Comparison of ENCODE assay signal across 9 mouse cellular contexts in the genomic region with DNA sequence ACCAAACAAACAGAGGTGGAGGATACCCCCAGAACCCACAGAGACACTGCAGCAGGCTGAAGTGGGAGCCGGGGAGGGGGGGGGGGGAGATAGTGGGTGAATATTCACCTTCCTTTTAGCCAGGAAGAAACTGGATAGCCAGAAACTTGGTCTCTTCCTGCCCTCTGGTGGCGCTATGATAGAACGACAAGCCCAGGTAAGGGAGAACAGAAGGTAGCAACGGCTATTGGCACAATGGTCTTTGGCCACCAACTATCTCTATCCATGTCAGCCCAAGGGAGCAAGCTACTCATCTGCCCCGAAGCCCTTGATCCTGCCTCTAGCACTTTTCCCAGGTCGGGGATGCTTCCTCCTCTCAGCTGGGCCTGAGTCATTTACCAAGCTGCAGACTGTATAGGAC. TPM values are rescaled to one million over a fixed set of nuclear protein-coding genes. Genes with fewer than 3 reads are reported as not detected.
A peak's percentile ranks its signal among the peaks of the same experiment; 100 is the strongest.
DNase-seq lines count a peak whose midpoint lies in the region; ATAC-seq and TF ChIP-seq lines count a peak whose summit lies in the region.
"Had no signal": no experiment of that assay in that cellular context is flagged by ENCODE, and none has a peak within 500 bp of the region (broad histone marks: within the 10 kb centered on the region; RNA-seq: fewer than 3 reads in every experiment).

No protein-coding gene starts in this region.

- no peak overlapping the region for H3K9ac ChIP-seq in neural tube, embryonic 11.5 days (ENCODE audit: low read length)
- H3K9ac ChIP-seq in neural tube, embryonic 15.5 days (replicated peaks) = no peak overlapping the region
- H3K9ac ChIP-seq in kidney, postnatal 0 days (ENCODE audit: low read depth, low read length) = no peak overlapping the region

- peak; percentile 51 for DNase-seq in adrenal gland, postnatal 14 days
- no peak for DNase-seq in adrenal gland, adult 8-10 months
- peak; percentile 51 for DNase-seq in neural tube, embryonic 11.5 days (ENCODE audit: low spot score)
- DNase-seq in cerebellum, postnatal 10 days = peak; percentile 74 to 79
- DNase-seq in kidney, postnatal 0 days (ENCODE audit: low spot score) = peak; percentile 66
- peak; percentile 32 for DNase-seq in lung, postnatal 25 days (ENCODE audit: low spot score)
- peak; percentile 53 for DNase-seq in thymus, postnatal 14 days

- no peak for ATAC-seq in neural tube, embryonic 11.5 days (ENCODE audit: insufficient read depth, low FRiP score, low TSS enrichment)
- ATAC-seq in neural tube, embryonic 15.5 days (ENCODE audit: low FRiP score) = no peak; the same call in 1 of the 2 replicates
- ATAC-seq in kidney, postnatal 0 days (replicated peaks; ENCODE audit: low FRiP score, low read depth) = peak; percentile 10; the same call in 1 of the 2 replicates

- H3K4me3 ChIP-seq in neural tube, embryonic 11.5 days (ENCODE audit: low read depth, low read length) = no peak overlapping the region
- H3K4me3 ChIP-seq in neural tube, embryonic 15.5 days (replicated peaks) = no peak overlapping the region
- no peak overlapping the region for H3K4me3 ChIP-seq in kidney, postnatal 0 days (replicated peaks; ENCODE audit: low read depth, low read length)

- H3K27me3 ChIP-seq in neural tube, embryonic 11.5 days (ENCODE audit: control insufficient read depth, insufficient read depth, low read length) = no peaks in the 10 kb centered on the region
- H3K27me3 ChIP-seq in neural tube, embryonic 15.5 days (replicated peaks) = no peaks in the 10 kb centered on the region
- no peaks in the 10 kb centered on the region for H3K27me3 ChIP-seq in kidney, postnatal 0 days (ENCODE audit: insufficient read depth, low read length)

- 19% methylated on average over 6 of the region's 6 CpGs for WGBS in neural tube, embryonic 11.5 days
- WGBS in neural tube, embryonic 15.5 days = 24% methylated on average over 6 of the region's 6 CpGs
- 13% methylated on average over 6 of the region's 6 CpGs for WGBS in kidney, postnatal 0 days

- TF ChIP-seq CTCF in kidney, postnatal 0 days (IDR thresholded peaks at IDR 0.05; ENCODE audit: low read depth) = peak; percentile 84

- no peaks in the 10 kb centered on the region for H3K4me1 ChIP-seq in neural tube, embryonic 11.5 days (ENCODE audit: control insufficient read depth, insufficient read depth, low read length)
- H3K4me1 ChIP-seq in neural tube, embryonic 15.5 days = no peaks in the 10 kb centered on the region
- no peaks in the 10 kb centered on the region for H3K4me1 ChIP-seq in kidney, postnatal 0 days (replicated peaks; ENCODE audit: insufficient read depth, low read length)

- no peaks in the 10 kb centered on the region for H3K9me3 ChIP-seq in neural tube, embryonic 11.5 days (ENCODE audit: control insufficient read depth, low read length)
- no peaks in the 10 kb centered on the region for H3K9me3 ChIP-seq in neural tube, embryonic 15.5 days (replicated peaks)
- no peaks in the 10 kb centered on the region for H3K9me3 ChIP-seq in kidney, postnatal 0 days (replicated peaks; ENCODE audit: low read length)

- no peaks in the 10 kb centered on the region for H3K36me3 ChIP-seq in neural tube, embryonic 11.5 days (ENCODE audit: control insufficient read depth, insufficient read depth, low read length)
- H3K36me3 ChIP-seq in neural tube, embryonic 15.5 days = no peaks in the 10 kb centered on the region
- no peaks in the 10 kb centered on the region for H3K36me3 ChIP-seq in kidney, postnatal 0 days (ENCODE audit: insufficient read depth, low read length)

- no peak overlapping the region for H3K27ac ChIP-seq in neural tube, embryonic 11.5 days (ENCODE audit: low read depth, low read length)
- no peak overlapping the region for H3K27ac ChIP-seq in neural tube, embryonic 15.5 days (replicated peaks)
- no peak overlapping the region for H3K27ac ChIP-seq in kidney, postnatal 0 days

- H3K4me2 ChIP-seq in neural tube, embryonic 11.5 days (ENCODE audit: low read depth) = no peak overlapping the region
- H3K4me2 ChIP-seq in neural tube, embryonic 15.5 days = no peak overlapping the region
- no peak overlapping the region for H3K4me2 ChIP-seq in kidney, postnatal 0 days (ENCODE audit: low read length)

RNA-seq across cellular contexts. Expression of a gene that starts 16.0 kb away (rescaled TPM):
- not detected in 2 replicates for total RNA-seq in adrenal gland, postnatal 14 days (2021)
- total RNA-seq in adrenal gland, adult 8-10 months (2022) = not detected
- polyA plus RNA-seq in neural tube, embryonic 11.5 days (2014; fragmentation: Nextera tagmentation; extraction: Ambion mirVana) = not detected in 2 replicates
- polyA plus RNA-seq in neural tube, embryonic 15.5 days (2015; fragmentation: Nextera tagmentation; extraction: Ambion mirVana) = not detected in 2 replicates
- polyA plus RNA-seq in kidney, postnatal 0 days (2015; fragmentation: Nextera tagmentation; extraction: Ambion mirVana) = 0.04 TPM in 1 of 2 replicates, not detected in the other
- total RNA-seq: heart, postnatal 36 days had no signal

RNA-seq across cellular contexts. Expression of a gene that starts 42.1 kb away (rescaled TPM):
- 36.2 and 45.6 TPM in 2 replicates for total RNA-seq in adrenal gland, postnatal 14 days (2021)
- total RNA-seq in adrenal gland, adult 8-10 months (2022) = 10 to 100 TPM; 41.3 to 76.8 (median 50.9) TPM
- polyA plus RNA-seq in neural tube, embryonic 11.5 days (2014; fragmentation: Nextera tagmentation; extraction: Ambion mirVana) = 11.3 and 11.6 TPM in 2 replicates
- 4.1 and 10.9 TPM in 2 replicates for polyA plus RNA-seq in neural tube, embryonic 15.5 days (2015; fragmentation: Nextera tagmentation; extraction: Ambion mirVana)
- polyA plus RNA-seq in kidney, postnatal 0 days (2015; fragmentation: Nextera tagmentation; extraction: Ambion mirVana) = 13.1 and 13.6 TPM in 2 replicates
